Mouse (Mus musculus) MEL (cell line): ENCODE results near the gene Nmd3.

ENCODE experiments used
- CHD1 ChIP-seq: IDR thresholded peaks from 2 replicates; pipeline ENCODE4 v1.6.1; 2012; ENCODE audit warnings: low read depth, mild to moderate bottlenecking, inconsistent platforms, low read length, improper control_type of control experiment
- CTCF ChIP-seq, 3 experiments: IDR thresholded peaks in 2 of 3; conservative IDR thresholded peaks in 1 of 3; 2 replicates each; pipeline ENCODE4 v1.5.1; 2011 to 2012; ENCODE audit warnings: low read length in 3 of 3, low read depth in 2 of 3, mild to moderate bottlenecking in 2 of 3, improper control_type of control experiment in 1 of 3, inconsistent platforms in 1 of 3, mixed read lengths in 1 of 3, moderate library complexity in 1 of 3; ENCODE audit not compliant: control insufficient read depth in 1 of 3, insufficient read depth in 1 of 3, poor library complexity in 1 of 3, severe bottlenecking in 1 of 3
- ELF1 ChIP-seq: IDR thresholded peaks from 2 replicates; pipeline ENCODE4 v1.6.1; 2014; ENCODE audit warnings: low read depth, mild to moderate bottlenecking, inconsistent platforms, low read length, improper control_type of control experiment, moderate library complexity
- EP300 ChIP-seq, 2 experiments: IDR thresholded peaks; 2 replicates each; pipeline ENCODE4 v1.6.1; 2011; ENCODE audit warnings: improper control_type of control experiment in 2 of 2, low read length in 2 of 2, low read depth in 1 of 2, mild to moderate bottlenecking in 1 of 2
- JUND ChIP-seq: IDR thresholded peaks from 2 replicates; pipeline ENCODE4 v1.6.1; 2011; ENCODE audit warnings: low read depth, mild to moderate bottlenecking, improper control_type of control experiment, low read length
- KAT2A ChIP-seq: conservative IDR thresholded peaks from 2 replicates; pipeline ENCODE4 v1.6.1; 2012; ENCODE audit warnings: low read depth, low read length, improper control_type of control experiment, inconsistent platforms
- MAFK ChIP-seq: IDR thresholded peaks from 2 replicates; pipeline ENCODE4 v1.6.1; 2011; ENCODE audit warnings: low read depth, mild to moderate bottlenecking, low read length, improper control_type of control experiment, borderline replicate concordance
- MAX ChIP-seq: IDR thresholded peaks from 2 replicates; pipeline ENCODE4 v1.6.1; 2011; ENCODE audit warnings: low read length, improper control_type of control experiment
- POLR2A ChIP-seq, 2 experiments: IDR thresholded peaks; 2 replicates each; pipeline ENCODE4 v1.6.1; 2011 to 2012; ENCODE audit warnings: low read length in 2 of 2, mild to moderate bottlenecking in 2 of 2, control low read depth in 1 of 2, improper control_type of control experiment in 1 of 2, low read depth in 1 of 2, moderate library complexity in 1 of 2; ENCODE audit not compliant: control insufficient read depth in 1 of 2, insufficient read depth in 1 of 2, poor library complexity in 1 of 2
- TCF12 ChIP-seq: IDR thresholded peaks from 2 replicates; pipeline ENCODE4 v1.6.1; 2014; ENCODE audit warnings: low read depth, mild to moderate bottlenecking, inconsistent platforms, low read length, improper control_type of control experiment, moderate library complexity
- ZKSCAN1 ChIP-seq: IDR thresholded peaks from 2 replicates; pipeline ENCODE4 v1.6.1; 2012; ENCODE audit warnings: low read depth, mild to moderate bottlenecking, inconsistent platforms, low read length, improper control_type of control experiment, moderate library complexity

- TF ChIP-seq ELF1 (no peak), KAT2A (no peak), EP300 (IDR thresholded peaks at IDR 0.05; ENCODE audit: low read depth in 1 of 2, low read length in 2 of 2) (no peak), JUND (no peak), CTCF (IDR thresholded peaks at IDR 0.05 in 2 of 3, conservative IDR thresholded peaks at IDR 0.05 in 1 of 3; ENCODE audit: control insufficient read depth in 1 of 3, insufficient read depth in 1 of 3, low read depth in 2 of 3, low read length in 3 of 3, poor library complexity in 1 of 3, severe bottlenecking in 1 of 3) (no peak), MAX (no peak), POLR2A (IDR thresholded peaks at IDR 0.05; ENCODE audit: control insufficient read depth in 1 of 2, insufficient read depth in 1 of 2, low read depth in 1 of 2, low read length in 2 of 2, poor library complexity in 1 of 2) (no peak), MAFK (no peak), CHD1 (no peak), ZKSCAN1 (no peak), TCF12 (no peak)
Observed at GRCm38 (mm10) chr3:69765206-69765605, 43.4 kb downstream of the Nmd3 start.
